Mouse (Mus musculus): Measurements from ENCODE around the gene Rasa2. TPM values are rescaled to one million over a fixed set of nuclear protein-coding genes. Genes with fewer than 3 reads are reported as not detected.
"Not testable (repeated sequence)": the region's sequence is repeated elsewhere in the genome, so short reads cannot be mapped to it uniquely, and the experiment has no call there.

Rasa2 gene
- total and polyA plus RNA-seq, 2 experiments from 2014 or later = 14.0 to 23.2 TPM

DNA sequence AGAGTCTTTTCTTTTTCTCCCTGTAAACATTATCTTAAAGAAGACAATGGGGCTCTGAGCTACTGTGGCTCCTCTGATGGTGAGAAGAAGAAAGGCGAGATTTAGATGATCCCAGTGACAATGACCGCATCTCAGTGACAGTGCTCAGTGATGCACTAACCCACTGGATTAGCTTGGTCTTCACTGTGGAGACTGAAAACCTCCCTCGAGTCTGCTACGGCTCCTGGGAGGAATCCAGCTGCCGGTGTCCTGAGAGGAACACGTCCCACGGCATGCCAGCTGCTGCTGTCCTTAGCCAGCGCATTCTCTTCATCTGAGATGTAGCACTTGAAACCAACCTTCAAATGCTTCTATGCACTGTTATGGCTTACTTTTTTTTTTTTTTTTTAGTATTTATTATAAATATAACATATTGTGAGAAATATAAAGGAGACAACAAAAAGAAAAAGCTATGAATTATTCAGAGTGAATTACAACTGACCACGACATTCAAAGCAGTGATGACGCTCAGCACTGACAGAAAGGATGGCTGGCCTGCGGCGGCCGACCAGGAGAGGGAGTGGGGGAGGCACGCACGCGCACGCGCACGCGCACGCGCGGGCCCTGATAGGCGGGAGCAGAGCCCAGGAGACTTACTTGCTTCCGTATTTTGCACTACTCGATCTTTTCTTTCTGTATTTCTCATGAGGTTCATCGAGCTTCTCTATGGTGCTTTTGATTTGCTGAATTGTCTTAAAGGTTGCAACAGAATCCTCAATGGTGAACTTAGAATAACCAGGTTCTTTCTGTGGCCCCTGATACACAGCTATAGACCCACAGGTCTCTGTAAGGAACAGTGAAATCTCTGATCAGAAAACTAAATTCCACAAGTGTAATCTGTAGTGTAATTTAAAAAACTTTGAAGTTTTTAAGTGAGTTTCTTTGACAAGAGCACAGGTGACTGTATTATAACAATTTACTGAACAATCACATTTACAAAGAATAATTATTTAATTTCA lies 87.5 kb downstream of the Rasa2 start:
- ATAC-seq (peak; percentile 91), DNase-seq (peak; percentile 74)
- Histone ChIP-seq H3K4me3 (ENCODE audit: low read depth, low read length) (no peak overlapping the region), H3K4me1 (ENCODE audit: insufficient read depth) (no peaks in the 10 kb centered on the region), H3K9ac (no peak overlapping the region), H3K36me3 (ENCODE audit: insufficient read depth) (peaks cover 28% of the 10 kb centered on the region), H3K4me2 (ENCODE audit: low read depth) (peak overlapping the region; percentile 8; the same call in 1 of the 2 replicates), H3K27me3 (ENCODE audit: insufficient read depth, low read length) (no peaks in the 10 kb centered on the region), H3K27ac (ENCODE audit: low read depth, low read length) (no peak overlapping the region), H3K9me3 (ENCODE audit: low read length) (no peaks in the 10 kb centered on the region)
- TF ChIP-seq CTCF (IDR thresholded peaks at IDR 0.05; ENCODE audit: low read depth) = peak; percentile 62
- WGBS = 27% methylated on average over 27 of the region's 27 CpGs

DNA sequence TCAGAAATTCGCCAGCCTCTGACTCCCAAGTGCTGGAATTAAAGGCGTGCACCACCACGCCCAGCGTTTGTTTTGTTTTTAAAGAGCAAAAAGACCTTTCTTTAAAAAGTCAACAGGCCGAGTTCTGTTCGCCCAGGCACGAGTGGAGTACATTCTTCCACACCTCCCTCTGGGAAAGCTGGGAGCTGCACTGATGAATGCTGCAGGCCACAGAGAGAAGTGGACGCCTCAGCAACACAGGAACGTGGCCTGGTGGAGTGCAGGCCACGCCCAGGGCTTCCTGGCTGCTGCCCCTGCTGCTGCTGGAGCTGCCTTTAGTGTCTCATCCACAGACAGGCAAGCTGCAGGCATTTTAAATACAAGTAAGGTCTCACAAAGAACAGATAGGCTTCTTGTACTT lies 92.5 kb downstream of the Rasa2 start:
- Histone ChIP-seq H3K36me3 (ENCODE audit: insufficient read depth) (peaks cover 12% of the 10 kb centered on the region), H3K9ac (no peak overlapping the region), H3K4me3 (ENCODE audit: low read depth, low read length) (no peak overlapping the region), H3K27me3 (ENCODE audit: insufficient read depth, low read length) (no peaks in the 10 kb centered on the region), H3K9me3 (ENCODE audit: low read length) (no peaks in the 10 kb centered on the region), H3K27ac (ENCODE audit: low read depth, low read length) (no peak overlapping the region), H3K4me2 (ENCODE audit: low read depth) (no peak overlapping the region), H3K4me1 (ENCODE audit: insufficient read depth) (no peaks in the 10 kb centered on the region)
- 63% methylated on average over 10 of the region's 10 CpGs for WGBS
- no peak for ATAC-seq
- TF ChIP-seq CTCF (IDR thresholded peaks at IDR 0.05; ENCODE audit: low read depth) = no peak
- DNase-seq = no peak

DNA sequence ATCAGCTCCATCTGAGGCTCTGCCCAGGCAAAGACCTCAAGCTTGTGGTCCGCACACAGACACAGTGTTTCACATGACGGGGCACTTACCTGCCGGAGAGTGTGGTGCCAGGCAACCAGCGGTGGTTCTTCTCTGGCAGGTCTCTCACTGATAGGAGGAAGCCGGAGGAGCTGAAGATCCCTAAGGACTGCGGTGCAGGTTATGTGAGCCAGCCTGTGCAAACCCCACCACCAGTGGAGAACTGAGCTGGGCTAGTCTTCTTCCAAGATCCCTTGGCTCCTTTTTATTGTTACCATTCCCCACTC lies 93.8 kb downstream of the Rasa2 start:
- DNase-seq (no peak), ATAC-seq (no peak)
- Histone ChIP-seq H3K4me2 (ENCODE audit: low read depth) (no peak overlapping the region), H3K27ac (ENCODE audit: low read depth, low read length) (0 out of 2 replicates have a peak overlapping the region, but pooled peaks have one; percentile 35), H3K27me3 (ENCODE audit: insufficient read depth, low read length) (no peaks in the 10 kb centered on the region), H3K9me3 (ENCODE audit: low read length) (no peaks in the 10 kb centered on the region), H3K9ac (no peak overlapping the region), H3K36me3 (ENCODE audit: insufficient read depth) (peaks cover 12% of the 10 kb centered on the region), H3K4me1 (ENCODE audit: insufficient read depth) (no peaks in the 10 kb centered on the region), H3K4me3 (ENCODE audit: low read depth, low read length) (no peak overlapping the region)
- TF ChIP-seq CTCF (IDR thresholded peaks at IDR 0.05; ENCODE audit: low read depth) = no peak
- 94% methylated on average over 6 of the region's 6 CpGs for WGBS

DNA sequence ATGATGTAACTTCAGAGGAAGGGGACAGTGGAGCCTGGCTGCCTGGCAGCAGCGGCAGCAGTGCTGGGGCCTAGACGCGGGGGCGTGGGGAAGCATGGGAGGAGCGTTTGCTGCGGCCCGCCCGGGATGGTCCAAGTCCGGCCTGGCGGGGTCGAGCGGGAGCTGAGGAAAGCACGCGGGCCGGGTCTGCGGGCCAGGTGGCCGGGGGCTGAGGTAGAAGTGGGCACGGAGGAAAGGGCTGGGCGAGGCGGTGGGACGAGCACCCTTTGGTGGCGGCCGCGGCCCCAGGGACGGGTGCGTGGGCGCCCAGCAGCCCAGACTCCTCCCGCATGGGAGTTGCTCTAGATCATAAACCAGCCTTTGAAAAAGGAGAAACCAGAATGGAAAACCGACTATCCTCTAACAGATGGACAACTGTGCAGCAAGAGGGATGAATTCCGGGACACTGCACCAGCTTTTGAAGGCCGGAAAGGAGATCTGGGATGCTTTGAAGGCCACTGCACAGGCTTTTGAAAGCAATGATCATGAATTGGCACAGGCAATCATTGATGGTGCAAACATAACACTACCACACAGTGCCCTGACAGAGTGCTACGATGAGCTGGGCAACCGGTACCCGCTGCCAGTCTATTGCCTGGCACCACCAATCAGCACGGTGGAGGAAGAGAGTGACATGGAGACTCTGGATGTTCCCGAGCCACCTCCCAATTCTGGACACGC lies 94.4 kb downstream of the Rasa2 start:
- WGBS = 32% methylated on average over 37 of the region's 37 CpGs
- peak; percentile 86 for ATAC-seq
- peaks cover 11% of the 10 kb centered on the region for H3K36me3 ChIP-seq (ENCODE audit: insufficient read depth)
- peak overlapping the region; percentile 35; the same call in 1 of the 2 replicates for H3K27ac ChIP-seq (ENCODE audit: low read depth, low read length)
- no peak for TF ChIP-seq CTCF (IDR thresholded peaks at IDR 0.05; ENCODE audit: low read depth)
- no peaks in the 10 kb centered on the region for H3K4me1 ChIP-seq (ENCODE audit: insufficient read depth)
- H3K27me3 ChIP-seq (ENCODE audit: insufficient read depth, low read length) = no peaks in the 10 kb centered on the region
- peak overlapping the region; percentile 14; the same call in 1 of the 2 replicates for H3K4me3 ChIP-seq (ENCODE audit: low read depth, low read length)
- H3K9me3 ChIP-seq (ENCODE audit: low read length) = no peaks in the 10 kb centered on the region
- H3K9ac ChIP-seq = peak overlapping the region; percentile 48
- DNase-seq = peak; percentile 43
- peak overlapping the region; percentile 50 for H3K4me2 ChIP-seq (ENCODE audit: low read depth)

DNA sequence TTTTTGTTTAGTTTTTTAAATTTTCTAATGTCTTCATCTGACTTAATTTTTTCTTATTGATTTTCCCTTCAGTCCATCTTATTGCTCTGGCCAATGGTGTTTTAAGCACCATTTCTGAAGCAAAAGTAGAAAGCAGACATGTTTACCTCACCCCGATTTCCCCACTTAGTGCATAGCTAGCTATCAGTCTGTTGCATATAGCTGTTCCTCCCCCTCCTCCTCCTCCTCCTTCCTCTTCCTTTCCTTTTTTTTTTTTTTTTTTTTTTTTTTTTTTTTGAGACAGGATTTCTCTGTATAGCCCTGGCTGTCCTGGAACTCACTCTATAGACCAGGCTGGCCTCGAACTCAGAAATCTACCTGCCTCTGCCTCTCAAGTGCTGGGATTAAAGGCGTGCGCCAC lies 95.3 kb downstream of the Rasa2 start:
- H3K27me3 ChIP-seq (ENCODE audit: insufficient read depth, low read length); H3K36me3 ChIP-seq (ENCODE audit: insufficient read depth); H3K27ac ChIP-seq (ENCODE audit: low read depth, low read length); ATAC-seq; H3K9ac ChIP-seq; H3K9me3 ChIP-seq (ENCODE audit: low read length); H3K4me2 ChIP-seq (ENCODE audit: low read depth); H3K4me3 ChIP-seq (ENCODE audit: low read depth, low read length); DNase-seq; H3K4me1 ChIP-seq (ENCODE audit: insufficient read depth): not testable (repeated sequence)
- WGBS = 95% methylated on average over 4 of the region's 4 CpGs

DNA sequence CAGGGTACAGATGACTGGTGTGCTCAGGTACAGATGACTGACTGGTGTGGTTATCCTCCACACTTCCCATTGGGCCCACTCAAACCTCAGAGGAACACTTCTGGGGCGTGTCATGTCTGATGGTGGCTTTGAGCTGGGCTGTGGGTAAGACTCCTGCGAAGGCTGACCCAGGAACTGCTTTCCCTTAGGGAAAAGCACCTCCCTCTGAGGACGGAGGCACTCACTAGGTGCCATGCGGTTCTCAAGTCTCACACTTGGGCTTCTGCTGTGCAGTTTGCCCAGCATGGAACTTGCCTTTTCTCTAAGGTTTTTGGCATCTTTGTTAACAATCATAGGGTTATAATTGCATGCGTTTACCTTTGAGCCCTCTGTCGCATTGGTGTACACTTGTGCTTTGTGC lies 96.0 kb downstream of the Rasa2 start:
- ATAC-seq (no peak), DNase-seq (no peak)
- Histone ChIP-seq H3K4me1 (ENCODE audit: insufficient read depth) (0 out of 2 replicates have a peak, but pooled peaks cover 1% of the 10 kb centered on the region), H3K4me3 (ENCODE audit: low read depth, low read length) (no peak overlapping the region), H3K9me3 (ENCODE audit: low read length) (no peaks in the 10 kb centered on the region), H3K36me3 (ENCODE audit: insufficient read depth) (no peaks in the 10 kb centered on the region; the same call in 1 of the 2 replicates), H3K4me2 (ENCODE audit: low read depth) (no peak overlapping the region), H3K27ac (ENCODE audit: low read depth, low read length) (no peak overlapping the region), H3K9ac (no peak overlapping the region), H3K27me3 (ENCODE audit: insufficient read depth, low read length) (no peaks in the 10 kb centered on the region)
- WGBS = 71% methylated on average over 6 of the region's 6 CpGs
- TF ChIP-seq CTCF (IDR thresholded peaks at IDR 0.05; ENCODE audit: low read depth) = no peak

DNA sequence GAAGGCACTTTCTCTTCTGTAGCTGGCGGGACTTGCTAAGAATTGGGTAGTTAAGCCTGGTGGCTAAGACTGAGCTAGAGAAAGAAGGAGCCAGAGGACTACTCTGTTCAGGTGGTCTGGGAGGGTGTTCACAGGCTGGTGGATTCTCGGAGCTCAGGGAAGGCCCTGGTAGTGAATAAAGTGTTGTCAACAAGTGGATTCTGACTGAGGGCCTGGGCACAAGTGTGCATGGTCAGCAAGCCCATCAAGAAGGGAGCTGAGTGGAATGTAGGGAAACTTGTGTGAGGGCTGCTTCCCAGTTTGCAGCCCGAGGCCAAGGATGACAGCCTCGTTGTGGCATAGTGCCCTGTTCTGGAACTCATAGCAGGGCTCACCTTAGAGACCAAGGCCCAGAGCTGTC lies 97.2 kb downstream of the Rasa2 start:
- ATAC-seq (no peak), DNase-seq (no peak)
- no peak overlapping the region for H3K9ac ChIP-seq
- H3K4me1 ChIP-seq (ENCODE audit: insufficient read depth) = 0 out of 2 replicates have a peak, but pooled peaks cover 3% of the 10 kb centered on the region
- H3K9me3 ChIP-seq (ENCODE audit: low read length) = no peaks in the 10 kb centered on the region
- no peaks in the 10 kb centered on the region for H3K36me3 ChIP-seq (ENCODE audit: insufficient read depth)
- 89% methylated on average over 4 of the region's 4 CpGs for WGBS
- no peak overlapping the region for H3K27ac ChIP-seq (ENCODE audit: low read depth, low read length)
- TF ChIP-seq CTCF (IDR thresholded peaks at IDR 0.05; ENCODE audit: low read depth) = no peak
- H3K27me3 ChIP-seq (ENCODE audit: insufficient read depth, low read length) = no peaks in the 10 kb centered on the region
- no peak overlapping the region for H3K4me2 ChIP-seq (ENCODE audit: low read depth)
- no peak overlapping the region for H3K4me3 ChIP-seq (ENCODE audit: low read depth, low read length)

Measured in forebrain, postnatal 0 days (tissue).